Mouse (Mus musculus) cortical plate, adult 2 months (tissue): ENCODE measurements at regions not wholly inside any gene's neighbourhood (a gene's known extent, or its start where the extent isn't known, plus 50 kb on each side); places are given as distances from the start of the nearest gene placed in this dataset.

ENCODE experiments used
- CTCF ChIP-seq: fragments of 200-500 bp; IDR thresholded peaks from 2 replicates; pipeline ENCODE4 v1.5.1; 2011; ENCODE audit warnings: mild to moderate bottlenecking, control low read depth, low read length; ENCODE audit not compliant: insufficient read depth; ENCODE audit errors: extremely low read depth
- POLR2A ChIP-seq: fragments of 200-500 bp; IDR thresholded peaks from 2 replicates; pipeline ENCODE4 v1.6.1; 2011; ENCODE audit warnings: mild to moderate bottlenecking, low read length, control low read depth; ENCODE audit not compliant: insufficient read depth; ENCODE audit errors: extremely low read depth

DNA sequence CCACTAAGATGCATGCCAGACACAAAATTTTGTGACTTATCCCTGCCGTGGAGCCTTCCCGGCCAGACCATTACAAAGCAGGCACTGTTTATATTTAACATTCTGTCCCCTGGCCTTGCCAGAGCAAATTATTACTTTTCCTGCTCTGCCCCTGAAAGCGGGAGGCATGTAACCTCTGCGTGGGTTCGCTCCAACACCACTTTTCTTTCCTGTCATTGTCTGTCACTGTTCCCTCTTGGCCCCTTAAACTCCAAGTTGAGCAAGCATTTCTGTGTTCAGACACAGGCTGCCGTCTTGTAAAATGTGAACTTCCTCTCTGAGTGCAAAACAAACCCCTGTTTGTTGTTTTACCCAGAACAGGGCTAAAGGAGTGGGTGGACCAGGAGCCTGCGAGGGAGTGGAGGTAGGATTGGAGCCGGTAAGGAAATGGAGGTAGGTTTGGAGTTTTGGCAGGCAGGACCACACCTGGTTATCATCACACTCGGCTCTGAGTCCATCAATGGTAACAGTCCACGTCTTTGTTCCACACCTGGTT, 124.2 kb upstream of the Ctnnb1 start:
- TF ChIP-seq POLR2A (no peak), CTCF (no peak)
